11 mouse cellular contexts compared by ENCODE assay signal in genomic region chr15:83691901-83692361, GRCm38 (mm10). TPM values are rescaled to one million over a fixed set of nuclear protein-coding genes. Genes with fewer than 3 reads are reported as not detected.
A peak's percentile ranks its signal among the peaks of the same experiment; 100 is the strongest.
DNase-seq lines count a peak whose midpoint lies in the region; ATAC-seq and TF ChIP-seq lines count a peak whose summit lies in the region.
"Had no signal": no experiment of that assay in that cellular context is flagged by ENCODE, and none has a peak within 500 bp of the region (broad histone marks: within the 10 kb centered on the region; RNA-seq: fewer than 3 reads in every experiment).

No protein-coding gene starts in this region.

- no peak overlapping the region for H3K4me2 ChIP-seq in kidney, embryonic 16.5 days (replicated peaks; ENCODE audit: low read depth, low read length)
- H3K4me2 ChIP-seq in embryonic facial prominence, embryonic 12.5 days (replicated peaks), result no peak overlapping the region
- H3K4me2 ChIP-seq in limb, embryonic 14.5 days (replicated peaks; ENCODE audit: low read depth, low read length, severe bottlenecking), result no peak overlapping the region
- H3K4me2 ChIP-seq: liver, embryonic 13.5 days had no signal

- H3K4me1 ChIP-seq in kidney, embryonic 16.5 days (ENCODE audit: insufficient read depth, low read length), result peaks cover 18% of the 10 kb centered on the region
- peaks cover 41% of the 10 kb centered on the region for H3K4me1 ChIP-seq in embryonic facial prominence, embryonic 12.5 days
- peaks cover 47% of the 10 kb centered on the region for H3K4me1 ChIP-seq in heart, embryonic 10.5 days
- peaks cover 40% of the 10 kb centered on the region for H3K4me1 ChIP-seq in limb, embryonic 14.5 days (ENCODE audit: control insufficient read depth, insufficient read depth, low read length)
- H3K4me1 ChIP-seq: liver, embryonic 13.5 days had no signal

- peak overlapping the region; percentile 11; the same call in 1 of the 2 replicates for H3K27ac ChIP-seq in kidney, embryonic 16.5 days (ENCODE audit: low read length)
- peak overlapping the region; percentile 80 for H3K27ac ChIP-seq in embryonic facial prominence, embryonic 12.5 days
- peak overlapping the region; percentile 69; the same call in 1 of the 2 replicates for H3K27ac ChIP-seq in heart, embryonic 10.5 days
- H3K27ac ChIP-seq in limb, embryonic 14.5 days (replicated peaks; ENCODE audit: low read depth, low read length), result peak overlapping the region; percentile 48; the same call in 1 of the 2 replicates
- H3K27ac ChIP-seq: liver, embryonic 13.5 days had no signal

- no peak for DNase-seq in kidney, adult 18-20 months
- DNase-seq in heart, embryonic 10.5 days (ENCODE audit: low spot score), result no peak
- peak; percentile 59 for DNase-seq in limb, embryonic 14.5 days (ENCODE audit: low spot score)
- no peak for DNase-seq in ovary, postnatal 14 days (ENCODE audit: low spot score)
- DNase-seq in left cerebral cortex, adult 18-20 months (ENCODE audit: low spot score in 2 of 2), result no peak
- DNase-seq: cerebellum, postnatal 36 days; forebrain, postnatal 0 days; liver, embryonic 13.5 days; retina, postnatal 1 day had no signal

- no peak for TF ChIP-seq POLR2A in limb, embryonic 14.5 days (IDR thresholded peaks at IDR 0.05; ENCODE audit: borderline replicate concordance, extremely low read depth, insufficient read depth, insufficient read length)

- WGBS in kidney, embryonic 16.5 days, result 40% methylated on average over 8 of the region's 8 CpGs
- 19% methylated on average over 8 of the region's 8 CpGs for WGBS in embryonic facial prominence, embryonic 12.5 days
- 28% methylated on average over 8 of the region's 8 CpGs for WGBS in heart, embryonic 10.5 days
- WGBS in limb, embryonic 14.5 days, result 12% methylated on average over 8 of the region's 8 CpGs

- H3K4me3 ChIP-seq in kidney, embryonic 16.5 days (ENCODE audit: low read length), result no peak overlapping the region
- H3K4me3 ChIP-seq in embryonic facial prominence, embryonic 12.5 days, result no peak overlapping the region
- H3K4me3 ChIP-seq in heart, embryonic 10.5 days, result no peak overlapping the region
- H3K4me3 ChIP-seq in limb, embryonic 14.5 days (replicated peaks; ENCODE audit: low read length), result no peak overlapping the region
- H3K4me3 ChIP-seq: liver, embryonic 13.5 days had no signal

- peak; percentile 53; the same call in 1 of the 2 replicates for ATAC-seq in kidney, embryonic 16.5 days (ENCODE audit: low FRiP score, low TSS enrichment)
- no peak for ATAC-seq in embryonic facial prominence, embryonic 12.5 days (ENCODE audit: insufficient number of reproducible peaks, insufficient read depth, low FRiP score, low TSS enrichment)
- peak; percentile 53 for ATAC-seq in limb, embryonic 14.5 days (ENCODE audit: low FRiP score, low read depth)
- ATAC-seq: forebrain, postnatal 0 days had no signal

- no peaks in the 10 kb centered on the region for H3K36me3 ChIP-seq in kidney, embryonic 16.5 days (ENCODE audit: insufficient read depth, low read length)
- H3K36me3 ChIP-seq in embryonic facial prominence, embryonic 12.5 days, result peaks cover 6% of the 10 kb centered on the region; the same call in 1 of the 2 replicates
- H3K36me3 ChIP-seq in heart, embryonic 10.5 days, result peaks cover 7% of the 10 kb centered on the region; the same call in 1 of the 2 replicates
- no peaks in the 10 kb centered on the region for H3K36me3 ChIP-seq in limb, embryonic 14.5 days (ENCODE audit: control insufficient read depth, insufficient read depth, low read length)
- H3K36me3 ChIP-seq: liver, embryonic 13.5 days had no signal

- H3K27me3 ChIP-seq in kidney, embryonic 16.5 days (ENCODE audit: insufficient read depth, low read length), result no peaks in the 10 kb centered on the region
- H3K27me3 ChIP-seq in embryonic facial prominence, embryonic 12.5 days, result peaks cover 5% of the 10 kb centered on the region; the same call in 1 of the 2 replicates
- peaks cover 17% of the 10 kb centered on the region for H3K27me3 ChIP-seq in heart, embryonic 10.5 days (ENCODE audit: insufficient read depth, poor library complexity, severe bottlenecking)
- H3K27me3 ChIP-seq in limb, embryonic 14.5 days (ENCODE audit: control insufficient read depth, insufficient read depth, low read length), result no peaks in the 10 kb centered on the region
- H3K27me3 ChIP-seq: liver, embryonic 13.5 days had no signal

- no peak overlapping the region for H3K9ac ChIP-seq in kidney, embryonic 16.5 days (replicated peaks; ENCODE audit: low read length)
- H3K9ac ChIP-seq in embryonic facial prominence, embryonic 12.5 days, result peak overlapping the region; percentile 25; the same call in 1 of the 2 replicates
- no peak overlapping the region for H3K9ac ChIP-seq in limb, embryonic 14.5 days (ENCODE audit: low read depth, low read length, severe bottlenecking)
- H3K9ac ChIP-seq: forebrain, postnatal 0 days; liver, embryonic 13.5 days had no signal

- H3K9me3 ChIP-seq in kidney, embryonic 16.5 days (ENCODE audit: low read length), result no peaks in the 10 kb centered on the region
- H3K9me3 ChIP-seq in embryonic facial prominence, embryonic 12.5 days, result no peaks in the 10 kb centered on the region
- no peaks in the 10 kb centered on the region for H3K9me3 ChIP-seq in heart, embryonic 10.5 days
- H3K9me3 ChIP-seq in limb, embryonic 14.5 days (ENCODE audit: control insufficient read depth, low read length), result no peaks in the 10 kb centered on the region
- H3K9me3 ChIP-seq: liver, embryonic 13.5 days had no signal

RNA-seq across cellular contexts. Expression of gene Scube1, which starts 32.9 kb away (rescaled TPM):
- polyA plus RNA-seq in kidney, embryonic 16.5 days (2015; fragmentation: Nextera tagmentation; extraction: Ambion mirVana), result 4.8 and 4.9 TPM in 2 replicates
- polyA plus RNA-seq in embryonic facial prominence, embryonic 12.5 days (2016; fragmentation: Nextera tagmentation; extraction: Ambion mirVana), result 48.4 and 57.9 TPM in 2 replicates
- polyA plus RNA-seq in heart, embryonic 10.5 days (2016; fragmentation: Nextera tagmentation; extraction: Ambion mirVana), result 13.5 and 20.4 TPM in 2 replicates
- polyA plus RNA-seq in limb, embryonic 14.5 days (2012; rRNA removed), result 31.2 and 40.8 TPM in 2 replicates
- polyA plus RNA-seq in limb, embryonic 14.5 days (2014; fragmentation: Nextera tagmentation; extraction: Ambion mirVana), result 13.9 and 15.9 TPM in 2 replicates
- 10 to 100 TPM; 51.8 to 67.1 TPM for total RNA-seq in left cerebral cortex, adult 18-20 months (2021)

Comparison
In these comparisons a context has a peak if more than half of its experiments do, and no peak if none do; other contexts are left out.
1. H3K27ac ChIP-seq: peak in every context shown above with its lines; median percentile 80 in embryonic facial prominence, embryonic 12.5 days; 69 in heart, embryonic 10.5 days; 48 in limb, embryonic 14.5 days; 11 in kidney, embryonic 16.5 days.